Mouse (Mus musculus) layer of hippocampus, adult 8-10 months (tissue): Measurements from ENCODE around the gene Ropn1l. TPM values are rescaled to one million over a fixed set of nuclear protein-coding genes. Genes with fewer than 3 reads are reported as not detected.

Experiments
- DNase-seq, 2 experiments: peaks; one replicate each; pipeline ENCODE4 v3.0.0; 2022; ENCODE audit warnings: low spot score in 2 of 2
- total RNA-seq, 4 experiments: library from RNA; stranded (reverse); gene quantifications; 2 replicates each; pipeline ENCODE4 v1.2.4; 2022

The Ropn1l gene
- total RNA-seq, 4 experiments from 2014 or later = 0.45 to 1.2 (median 1.2) TPM; not detected in 1

DNA sequence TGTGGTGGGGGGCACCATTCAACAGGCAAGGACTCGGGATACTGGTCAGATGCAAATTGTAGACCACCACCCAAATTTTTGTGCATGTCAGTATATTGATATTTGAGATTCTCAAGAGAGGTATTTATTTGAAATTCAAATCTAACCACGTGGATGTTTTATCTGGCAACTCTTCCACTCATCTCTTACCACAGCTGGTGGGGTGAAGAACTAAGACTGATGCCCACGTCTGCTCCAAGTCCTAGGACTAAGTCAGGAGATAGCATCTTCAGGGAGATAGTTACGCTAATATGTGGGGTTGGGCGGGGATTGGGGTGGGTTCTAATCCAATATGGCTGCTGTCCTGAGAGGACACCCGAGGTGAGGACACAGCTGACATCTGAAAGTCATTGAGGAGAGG lies 41.1 kb downstream of the Ropn1l start:
- DNase-seq = no peak

GRCm38 (mm10) chr15:31407490-31407889 lies 46.0 kb downstream of the Ropn1l start:
- DNase-seq = no peak

DNA sequence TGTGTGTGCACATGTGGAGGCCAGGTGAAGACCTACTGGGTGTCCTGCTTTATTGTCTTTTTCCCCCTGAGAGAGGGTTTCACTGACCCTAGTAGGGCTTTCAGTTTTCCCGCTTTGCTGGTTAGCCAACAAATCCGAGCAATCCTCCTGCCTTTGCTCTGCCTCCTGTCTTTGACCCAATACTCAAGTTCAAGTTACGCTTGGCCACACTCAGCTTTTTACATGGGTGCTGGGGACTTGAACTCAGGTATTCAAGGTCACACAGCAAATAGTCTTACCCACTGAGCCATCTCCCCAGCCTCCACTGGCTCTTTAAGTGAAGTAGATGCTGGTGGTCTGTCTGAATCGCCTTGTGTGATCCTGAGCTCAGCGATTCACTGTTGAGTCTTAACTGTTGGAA lies 46.7 kb downstream of the Ropn1l start:
- DNase-seq = no peak

DNA sequence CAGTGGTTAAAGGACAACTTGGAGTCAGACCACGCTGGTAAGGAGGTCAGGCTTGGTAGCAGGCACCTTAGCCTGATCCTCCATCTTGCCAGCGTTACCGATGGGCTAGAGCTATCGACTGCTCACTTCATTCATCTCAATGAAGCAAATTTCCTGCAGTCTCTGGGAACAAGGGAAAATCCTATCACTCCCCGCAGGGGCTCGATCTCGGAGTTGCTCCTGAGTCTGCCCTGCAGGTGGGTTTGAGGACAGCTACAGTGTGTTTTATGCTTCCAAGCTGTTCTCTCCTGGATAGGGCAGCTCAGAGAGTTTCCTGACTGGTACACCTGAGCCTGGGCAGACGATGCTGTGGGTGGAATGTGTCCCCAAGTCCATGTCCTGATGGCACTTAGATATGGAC lies 49.2 kb downstream of the Ropn1l start:
- DNase-seq = no peak

- no peak for DNase-seq
Measured at GRCm38 (mm10) chr15:31402200-31402892, 51.2 kb downstream of the Ropn1l start.

GRCm38 (mm10) chr15:31400974-31401373 lies 52.6 kb downstream of the Ropn1l start:
- no peak for DNase-seq

- peak in 1 of 2 experiments; percentile 50 for DNase-seq
Measured at GRCm38 (mm10) chr15:31398769-31399168, 54.8 kb downstream of the Ropn1l start.

GRCm38 (mm10) chr15:31397379-31397778 lies 56.2 kb downstream of the Ropn1l start:
- no peak for DNase-seq

- no peak for DNase-seq
Measured at GRCm38 (mm10) chr15:31396755-31397154, 56.8 kb downstream of the Ropn1l start.

- no peak for DNase-seq
Measured at GRCm38 (mm10) chr15:31395986-31396385, 57.6 kb downstream of the Ropn1l start.

GRCm38 (mm10) chr15:31393402-31393801 lies 60.1 kb downstream of the Ropn1l start:
- peak; percentile 63 to 68 for DNase-seq

DNA sequence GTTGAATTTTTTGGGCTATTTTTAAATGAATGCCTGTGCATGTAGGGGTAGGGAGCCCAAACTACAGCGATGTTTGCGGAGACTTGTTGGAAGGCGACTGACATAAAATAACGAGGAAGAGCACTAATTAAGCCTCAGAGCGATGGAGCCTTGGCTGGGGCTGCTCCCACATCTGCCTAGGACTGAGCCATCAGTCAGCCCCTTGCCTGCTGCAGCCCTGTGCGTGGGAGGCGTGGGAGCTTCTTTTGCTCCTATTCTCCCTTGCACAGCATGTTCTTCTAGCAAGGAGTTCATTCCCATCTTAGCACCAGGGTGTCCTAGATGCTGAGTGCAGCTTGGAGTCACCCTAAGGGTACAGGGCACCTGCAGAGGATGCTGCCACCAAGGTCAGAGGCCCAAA lies 60.8 kb downstream of the Ropn1l start:
- no peak for DNase-seq

DNA sequence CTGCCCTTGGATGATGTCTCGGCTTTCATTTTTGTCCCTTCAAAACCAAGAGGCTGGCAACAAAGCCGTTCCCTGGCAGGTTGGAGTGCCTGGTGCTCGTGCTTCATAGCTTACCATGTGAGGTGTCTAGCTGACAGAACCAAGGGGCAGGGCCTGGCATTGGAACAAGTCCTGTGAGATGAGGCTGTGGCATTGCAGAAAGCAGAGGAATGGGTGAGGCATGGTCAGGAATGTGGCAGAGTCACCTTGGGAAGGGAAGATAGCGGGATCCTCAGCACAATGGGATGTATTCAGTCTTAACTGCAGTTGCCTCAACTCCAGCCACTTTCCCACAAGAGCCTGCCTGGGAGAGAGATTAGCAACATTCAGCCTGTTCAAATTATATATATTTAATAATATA lies 61.4 kb downstream of the Ropn1l start:
- no peak for DNase-seq

Other genes starting within 250 kb of the Ropn1l start
- gene Dap, start 229.4 kb downstream of the Ropn1l start, total RNA-seq = 10 to 100 TPM in 2 of 4 experiments, 1 to 10 TPM in 2; 6.2 to 13.5 (median 8.9) TPM
- gene Ankrd33b, start 86.0 kb downstream of the Ropn1l start, total RNA-seq = 10 to 100 TPM; 60.2 to 64.2 (median 61.8) TPM
- 100 to 1,000 TPM; 177 to 194 (median 186) TPM for gene March6, start 77.3 kb upstream of the Ropn1l start, total RNA-seq
- gene Cmbl, start 111.7 kb upstream of the Ropn1l start, total RNA-seq = 10 to 100 TPM; 17.4 to 21.0 (median 19.4) TPM
- 100 to 1,000 TPM; 206 to 227 (median 219) TPM for gene Cct5, start 148.1 kb upstream of the Ropn1l start, total RNA-seq
- 10 to 100 TPM; 11.4 to 16.8 (median 11.5) TPM for gene Fam173b, start 148.1 kb upstream of the Ropn1l start, total RNA-seq